Mouse (Mus musculus): ENCODE data around the gene Cyp2t4.

Gene Cyp2t4

GRCm38 (mm10) chr7:27180837-27181695, 27.6 kb downstream of the Cyp2t4 start, which contains the start of the genes Gm21983 and Mia:
Gene Gm21983, minus strand, starts transcription at chr7:27181086.
Gene Mia, minus strand, starts transcription at chr7:27181157.
- DNase-seq (ENCODE audit: low spot score in 2 of 2), result no peak

GRCm38 (mm10) chr7:27182498-27182897, 29.0 kb downstream of the Cyp2t4 start:
- no peak for DNase-seq (ENCODE audit: low spot score in 2 of 2)

GRCm38 (mm10) chr7:27184964-27185363, 31.4 kb downstream of the Cyp2t4 start:
- no peak for DNase-seq (ENCODE audit: low spot score in 2 of 2)

GRCm38 (mm10) chr7:27185986-27186385, 32.5 kb downstream of the Cyp2t4 start:
- no peak for DNase-seq (ENCODE audit: low spot score in 2 of 2)

- DNase-seq (ENCODE audit: low spot score in 2 of 2), result no peak
These were observed 35.9 kb downstream of the Cyp2t4 start for GRCm38 (mm10) chr7:27189271-27189931.

- DNase-seq (ENCODE audit: low spot score in 2 of 2), result no peak
These were observed 38.9 kb downstream of the Cyp2t4 start for GRCm38 (mm10) chr7:27192434-27192833.

- DNase-seq (ENCODE audit: low spot score in 2 of 2), result no peak
These were observed 40.2 kb downstream of the Cyp2t4 start for GRCm38 (mm10) chr7:27193731-27194130.

- DNase-seq (ENCODE audit: low spot score in 2 of 2), result peak; percentile 97 to 98
These were observed 42.4 kb downstream of the Cyp2t4 start, which contains the start of the genes BC024978 and Snrpa for GRCm38 (mm10) chr7:27195681-27196611. Gene BC024978, plus strand, starts transcription at chr7:27195781. Gene Snrpa, minus strand, starts transcription at chr7:27196271.

GRCm38 (mm10) chr7:27197136-27197535, 43.6 kb downstream of the Cyp2t4 start:
- DNase-seq (ENCODE audit: low spot score in 2 of 2), result no peak

GRCm38 (mm10) chr7:27197634-27198033, 44.1 kb downstream of the Cyp2t4 start:
- DNase-seq (ENCODE audit: low spot score in 2 of 2), result no peak

GRCm38 (mm10) chr7:27198355-27198754, 44.8 kb downstream of the Cyp2t4 start:
- no peak for DNase-seq (ENCODE audit: low spot score in 2 of 2)

- DNase-seq (ENCODE audit: low spot score in 2 of 2), result no peak
These were observed 45.3 kb downstream of the Cyp2t4 start for GRCm38 (mm10) chr7:27198779-27199178.

GRCm38 (mm10) chr7:27203730-27204449, 50.4 kb downstream of the Cyp2t4 start:
- no peak for DNase-seq (ENCODE audit: low spot score in 2 of 2)
